Mouse (Mus musculus): ENCODE measurements around the gene Casp14. TPM values are rescaled to one million over a fixed set of nuclear protein-coding genes. Genes with fewer than 3 reads are reported as not detected.

Casp14 gene
- polyA plus RNA-seq (2015; fragmentation: Nextera tagmentation; extraction: Ambion mirVana): 23.5 and 37.2 TPM in 2 replicates

DNA sequence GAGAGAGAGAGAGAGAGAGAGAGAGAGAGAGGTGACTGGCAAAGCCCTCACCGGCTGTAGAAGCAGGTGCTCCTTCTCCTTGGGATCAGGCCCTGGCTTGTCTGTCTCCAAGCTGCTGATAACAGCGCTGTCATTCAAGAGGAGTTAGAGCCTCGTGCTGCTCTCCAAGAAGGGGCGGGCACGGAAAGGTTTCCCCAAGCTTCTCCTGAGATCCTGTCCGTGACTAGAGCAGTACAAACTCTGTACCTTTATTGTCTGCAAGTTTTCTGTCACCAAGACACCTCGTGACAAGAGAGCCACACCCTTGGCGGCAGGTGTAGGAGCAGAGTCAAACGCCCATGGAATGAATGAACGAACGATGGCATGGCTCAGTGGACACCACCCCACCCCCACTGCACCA, at the start of gene Casp14:
Casp14 (minus strand) TSS at position 239 of the 400 bp plus-strand sequence.
- ATAC-seq (ENCODE audit: insufficient number of reproducible peaks, low FRiP score, low TSS enrichment, low read depth): no peak
- H3K27me3 ChIP-seq: no peaks in the 10 kb centered on the region
- no peaks in the 10 kb centered on the region for H3K9me3 ChIP-seq (replicated peaks)
- peak within 1 kb of the TSS; percentile 7 for H3K27ac ChIP-seq (replicated peaks)
- 57% methylated on average over 11 of the region's 11 CpGs for WGBS
- no peak within 1 kb of the TSS for H3K9ac ChIP-seq
- H3K36me3 ChIP-seq: no peaks in the 10 kb centered on the region
- no peak within 1 kb of the TSS for H3K4me3 ChIP-seq (replicated peaks)
- no peaks in the 10 kb centered on the region for H3K4me1 ChIP-seq
- H3K4me2 ChIP-seq (replicated peaks): no peak within 1 kb of the TSS

DNA sequence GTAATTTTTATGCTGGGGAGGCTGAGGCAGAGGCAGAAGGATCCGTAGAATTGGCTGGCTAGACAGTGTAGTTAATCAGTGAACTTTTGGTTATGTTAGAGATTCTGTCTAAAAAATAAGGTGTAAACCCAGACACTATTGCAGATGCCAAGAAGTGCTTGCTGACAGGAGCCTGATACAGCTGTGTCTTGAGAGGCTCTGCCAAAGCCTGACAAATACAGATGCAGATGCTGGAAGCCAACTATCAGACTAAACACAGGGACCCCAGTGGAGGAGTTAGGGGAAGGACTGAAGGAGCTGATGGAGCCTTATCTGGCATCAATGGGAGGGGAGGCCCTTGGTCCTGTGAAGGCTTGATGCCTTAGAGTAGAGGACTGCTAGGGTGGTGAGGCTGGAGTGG, 47.5 kb upstream of the Casp14 start:
- Histone ChIP-seq H3K4me2 (replicated peaks) (no peak overlapping the region), H3K9ac (no peak overlapping the region), H3K36me3 (no peaks in the 10 kb centered on the region), H3K27ac (replicated peaks) (no peak overlapping the region), H3K4me1 (no peaks in the 10 kb centered on the region), H3K9me3 (replicated peaks) (peaks cover 3% of the 10 kb centered on the region; the same call in 1 of the 2 replicates), H3K4me3 (replicated peaks) (no peak overlapping the region), H3K27me3 (no peaks in the 10 kb centered on the region)
- 83% methylated on average over 1 of the region's 1 CpGs for WGBS
- ATAC-seq (ENCODE audit: insufficient number of reproducible peaks, low FRiP score, low TSS enrichment, low read depth): no peak

DNA sequence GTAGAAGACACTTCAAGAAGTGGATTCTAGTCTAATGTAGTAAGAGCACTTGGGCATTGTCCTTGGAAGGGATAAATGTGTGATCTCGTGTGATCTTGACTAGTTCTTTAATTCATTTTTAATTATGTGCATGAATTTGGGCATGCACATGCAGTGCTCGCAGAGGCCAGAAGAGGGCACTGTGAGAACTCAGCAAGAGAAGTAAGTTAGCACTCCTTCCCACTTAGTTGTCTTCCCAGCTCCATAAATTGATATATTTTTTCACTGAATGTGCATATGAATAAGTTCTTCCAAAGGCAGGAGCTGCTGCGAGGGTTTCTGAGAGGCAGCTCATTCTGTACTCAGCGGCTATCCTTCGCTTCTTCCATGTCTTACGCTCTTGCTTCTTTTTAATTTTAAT, 37.9 kb upstream of the Casp14 start:
- H3K9ac ChIP-seq: no peak overlapping the region
- H3K9me3 ChIP-seq (replicated peaks): no peaks in the 10 kb centered on the region
- no peaks in the 10 kb centered on the region for H3K36me3 ChIP-seq
- no peak overlapping the region for H3K4me2 ChIP-seq (replicated peaks)
- ATAC-seq (ENCODE audit: insufficient number of reproducible peaks, low FRiP score, low TSS enrichment, low read depth): no peak
- no peak overlapping the region for H3K4me3 ChIP-seq (replicated peaks)
- WGBS: 30% methylated on average over 6 of the region's 6 CpGs
- H3K4me1 ChIP-seq: peaks cover 12% of the 10 kb centered on the region; the same call in 1 of the 2 replicates
- no peak overlapping the region for H3K27ac ChIP-seq (replicated peaks)
- H3K27me3 ChIP-seq: no peaks in the 10 kb centered on the region

DNA sequence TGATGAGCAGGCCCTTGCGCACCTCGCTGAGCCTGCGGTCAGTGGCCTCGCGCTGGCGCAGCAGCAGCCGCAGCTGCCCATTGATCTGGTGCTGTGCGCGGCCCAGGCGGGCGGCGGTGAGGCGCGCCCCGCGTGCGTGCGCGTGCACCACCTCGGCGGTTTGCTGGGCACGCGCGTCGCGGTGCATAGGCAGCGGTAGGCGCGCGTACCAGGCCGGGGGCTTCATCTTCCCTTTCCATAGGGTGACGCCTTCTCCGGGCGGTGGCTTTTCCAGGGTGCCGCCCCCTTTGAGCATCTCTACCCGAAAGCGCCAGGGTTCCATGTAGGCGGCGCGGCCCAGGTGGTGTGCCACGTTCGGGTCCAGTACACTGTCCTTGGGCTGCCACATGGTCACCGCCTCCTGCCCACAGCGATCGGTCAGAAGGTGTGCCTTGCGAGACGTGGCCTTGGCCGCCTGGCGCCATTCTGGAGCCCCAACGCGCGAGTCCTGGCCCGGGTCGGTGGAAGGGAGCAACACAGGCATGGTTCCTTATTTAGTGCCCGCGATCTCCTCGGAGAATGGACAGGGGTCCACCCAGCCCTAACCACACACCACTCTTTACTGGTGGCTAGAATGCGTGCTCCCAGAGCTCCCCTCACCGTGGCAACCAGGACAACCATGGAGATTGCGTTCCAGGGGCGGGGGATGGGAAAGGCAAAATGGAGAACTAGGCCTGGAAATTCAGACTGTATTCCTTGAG, 34.5 kb upstream of the Casp14 start, which contains the start of gene Ccdc105:
Ccdc105 (minus strand) TSS at position 614 of the 740 bp plus-strand sequence.
- peak; percentile 90 for ATAC-seq (ENCODE audit: insufficient number of reproducible peaks, low FRiP score, low TSS enrichment, low read depth)
- H3K27me3 ChIP-seq: no peaks in the 10 kb centered on the region
- peak within 1 kb of the TSS; percentile 55; the same call in 1 of the 2 replicates for H3K27ac ChIP-seq (replicated peaks)
- H3K36me3 ChIP-seq: no peaks in the 10 kb centered on the region
- peak within 1 kb of the TSS; percentile 87 for H3K4me2 ChIP-seq (replicated peaks)
- WGBS: 1% methylated on average over 61 of the region's 61 CpGs
- peak within 1 kb of the TSS; percentile 53; the same call in 1 of the 2 replicates for H3K9ac ChIP-seq
- no peaks in the 10 kb centered on the region for H3K9me3 ChIP-seq (replicated peaks)
- peaks cover 16% of the 10 kb centered on the region for H3K4me1 ChIP-seq
- H3K4me3 ChIP-seq (replicated peaks): peak within 1 kb of the TSS; percentile 56

DNA sequence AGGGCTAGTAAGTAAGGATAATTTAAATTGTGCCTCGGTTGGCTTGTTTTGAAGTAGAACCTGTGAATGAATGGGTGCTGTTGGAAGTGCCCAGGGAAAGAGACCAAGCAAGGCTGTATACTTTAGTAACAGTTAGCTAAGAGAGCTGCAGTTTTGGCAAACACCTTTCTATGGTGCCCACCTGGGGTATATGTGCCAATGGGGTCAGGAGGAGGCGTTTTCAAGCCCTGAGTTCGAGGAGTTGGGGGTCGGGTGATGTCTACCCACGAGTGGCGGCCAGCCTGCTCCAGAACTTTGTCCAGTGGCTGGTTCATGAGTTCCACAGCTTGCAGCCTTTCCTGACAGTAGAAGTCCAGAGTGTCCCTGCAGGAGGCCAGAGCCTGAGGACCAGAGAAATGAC, 30.9 kb upstream of the Casp14 start:
- Histone ChIP-seq H3K27ac (replicated peaks) (no peak overlapping the region), H3K9me3 (replicated peaks) (no peaks in the 10 kb centered on the region), H3K27me3 (no peaks in the 10 kb centered on the region), H3K9ac (no peak overlapping the region), H3K4me2 (replicated peaks) (no peak overlapping the region), H3K36me3 (no peaks in the 10 kb centered on the region), H3K4me3 (replicated peaks) (no peak overlapping the region), H3K4me1 (peaks cover 23% of the 10 kb centered on the region)
- WGBS: 81% methylated on average over 6 of the region's 6 CpGs
- no peak for ATAC-seq (ENCODE audit: insufficient number of reproducible peaks, low FRiP score, low TSS enrichment, low read depth)

DNA sequence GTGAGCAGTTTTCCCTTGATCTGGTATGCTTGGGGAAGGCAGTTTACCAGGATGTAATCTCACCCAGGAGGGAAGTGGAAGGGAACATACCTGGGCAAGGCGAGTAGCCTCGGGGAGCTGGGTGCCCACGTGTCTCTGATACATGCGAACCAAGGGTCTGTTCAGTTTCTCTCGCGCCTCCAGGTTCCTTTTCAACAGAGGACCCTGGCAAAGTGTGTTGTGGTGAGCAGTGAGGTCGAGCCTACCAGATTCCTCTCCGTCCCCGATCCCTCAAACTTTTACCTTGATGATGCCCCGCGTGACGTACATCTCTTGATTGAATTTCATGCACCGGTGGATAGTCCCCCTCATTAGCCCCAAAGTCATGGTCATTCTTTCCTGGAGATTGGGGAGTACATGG, 30.1 kb upstream of the Casp14 start:
- 78% methylated on average over 13 of the region's 13 CpGs for WGBS

DNA sequence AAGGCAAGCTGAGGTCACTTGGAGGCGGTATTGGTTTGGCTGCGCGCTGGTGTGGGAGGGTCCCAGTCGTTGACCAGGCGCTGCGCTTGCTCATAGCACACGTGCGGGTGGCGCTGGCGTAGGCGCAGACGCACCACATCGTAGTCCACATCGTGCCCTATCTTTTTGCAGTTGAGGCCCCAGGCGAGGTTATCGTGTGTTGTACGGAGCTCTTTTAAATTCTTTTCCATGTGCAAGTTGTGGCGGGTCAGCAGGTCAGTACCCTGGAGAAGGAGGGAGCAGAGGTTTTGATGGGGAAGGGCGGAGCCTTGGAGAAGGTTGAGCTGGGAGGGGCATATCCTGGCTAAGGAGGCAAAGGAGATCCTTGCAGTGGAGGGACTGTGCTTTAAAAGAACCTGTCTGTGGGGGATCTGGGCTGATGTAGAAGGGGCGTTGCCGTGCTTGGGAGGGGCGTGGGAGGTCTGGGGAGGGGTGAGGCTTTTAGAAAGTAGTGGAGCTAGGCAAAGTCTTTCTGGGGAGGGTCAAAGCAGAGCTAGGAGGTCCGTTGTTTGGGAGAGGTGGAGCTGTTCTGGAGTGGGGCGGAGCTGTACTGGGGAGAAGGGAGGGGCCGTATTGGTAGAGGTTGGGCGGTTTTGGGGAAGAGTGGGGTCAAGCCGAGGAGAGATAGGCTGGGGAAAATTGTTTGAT, 29.1 kb upstream of the Casp14 start:
- WGBS: 3% methylated on average over 27 of the region's 27 CpGs
- H3K4me2 ChIP-seq (replicated peaks): peak overlapping the region; percentile 61
- ATAC-seq (ENCODE audit: insufficient number of reproducible peaks, low FRiP score, low TSS enrichment, low read depth): peak; percentile 73
- H3K27me3 ChIP-seq: no peaks in the 10 kb centered on the region
- no peak overlapping the region for H3K27ac ChIP-seq (replicated peaks)
- H3K36me3 ChIP-seq: no peaks in the 10 kb centered on the region
- 0 out of 2 replicates have a peak overlapping the region, but pooled peaks have one; percentile 4 for H3K9ac ChIP-seq
- no peaks in the 10 kb centered on the region for H3K9me3 ChIP-seq (replicated peaks)
- peak overlapping the region; percentile 34 for H3K4me3 ChIP-seq (replicated peaks)
- peaks cover 18% of the 10 kb centered on the region for H3K4me1 ChIP-seq

More for the DNA sequence above, 30.1 kb upstream of the Casp14 start:
- Histone ChIP-seq H3K4me3 (replicated peaks) (no peak overlapping the region), H3K27me3 (no peaks in the 10 kb centered on the region), H3K9ac (no peak overlapping the region), H3K4me2 (replicated peaks) (no peak overlapping the region), H3K4me1 (peaks cover 23% of the 10 kb centered on the region), H3K9me3 (replicated peaks) (no peaks in the 10 kb centered on the region), H3K36me3 (no peaks in the 10 kb centered on the region), H3K27ac (replicated peaks) (no peak overlapping the region)
- ATAC-seq (ENCODE audit: insufficient number of reproducible peaks, low FRiP score, low TSS enrichment, low read depth): no peak

DNA sequence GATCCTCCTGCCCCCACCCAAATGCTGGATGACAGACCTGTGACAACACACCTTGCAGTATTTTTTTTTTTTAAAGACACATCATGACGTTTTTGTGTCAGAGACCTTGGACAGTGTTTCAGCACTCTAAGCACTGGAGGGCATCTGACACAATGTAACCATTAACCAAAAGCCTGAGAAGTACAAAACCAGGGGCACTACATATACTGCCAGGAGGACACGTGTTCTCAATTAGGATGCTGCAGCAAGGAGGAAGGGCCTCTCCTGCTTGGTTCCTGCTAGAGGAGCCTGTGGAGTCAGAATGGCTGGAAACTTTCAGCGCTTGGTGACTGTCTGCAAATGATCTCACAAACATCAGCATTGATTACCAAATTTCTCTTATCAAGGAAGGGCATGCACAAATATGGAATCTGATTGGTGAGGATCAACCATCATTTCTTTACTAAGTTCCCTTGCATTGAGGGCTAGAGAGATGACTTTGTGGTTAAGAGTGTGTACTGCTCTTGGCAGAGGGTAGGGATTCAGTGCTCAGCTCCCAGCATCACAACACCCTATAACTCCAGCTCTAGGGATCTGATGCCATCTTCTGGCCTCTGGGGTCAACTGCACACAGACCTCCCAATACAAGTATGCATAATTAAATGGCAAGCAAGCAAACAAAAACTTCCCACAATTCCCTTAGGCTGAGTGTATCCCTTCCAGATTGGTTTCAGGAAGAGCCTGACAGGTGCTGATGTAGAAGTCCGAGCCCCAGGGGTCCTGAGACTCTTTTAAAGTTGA, 27.5 kb upstream of the Casp14 start:
- H3K27ac ChIP-seq (replicated peaks): no peak overlapping the region
- H3K9me3 ChIP-seq (replicated peaks): no peaks in the 10 kb centered on the region
- H3K9ac ChIP-seq: no peak overlapping the region
- no peaks in the 10 kb centered on the region for H3K27me3 ChIP-seq
- peaks cover 13% of the 10 kb centered on the region for H3K4me1 ChIP-seq
- H3K4me3 ChIP-seq (replicated peaks): no peak overlapping the region
- H3K4me2 ChIP-seq (replicated peaks): no peak overlapping the region
- 26% methylated on average over 4 of the region's 4 CpGs for WGBS
- ATAC-seq (ENCODE audit: insufficient number of reproducible peaks, low FRiP score, low TSS enrichment, low read depth): no peak
- no peaks in the 10 kb centered on the region for H3K36me3 ChIP-seq

DNA sequence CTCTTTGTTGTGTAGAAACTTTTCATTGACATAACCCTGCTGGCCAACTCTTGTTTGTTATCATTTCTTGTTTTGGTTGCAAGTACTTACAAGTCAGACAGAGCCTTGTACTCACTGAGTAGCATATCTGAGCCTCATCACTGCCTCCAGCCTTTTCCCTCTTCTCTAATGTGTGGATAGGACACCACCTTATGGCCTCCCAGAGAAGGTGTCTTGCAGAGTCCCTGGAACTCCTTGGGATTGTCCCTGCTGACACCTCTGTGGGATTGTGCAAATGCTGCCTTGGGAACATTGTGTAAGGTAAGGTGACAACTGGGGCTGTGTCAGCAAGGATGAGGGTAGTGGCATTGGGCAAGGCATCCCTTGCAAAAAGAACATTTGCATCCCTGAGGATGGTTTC, 25.6 kb upstream of the Casp14 start:
- no peaks in the 10 kb centered on the region for H3K27me3 ChIP-seq
- ATAC-seq (ENCODE audit: insufficient number of reproducible peaks, low FRiP score, low TSS enrichment, low read depth): 0 out of 2 replicates have a peak, but pooled peaks have one; percentile 9
- no peak overlapping the region for H3K9ac ChIP-seq
- H3K27ac ChIP-seq (replicated peaks): no peak overlapping the region
- H3K4me3 ChIP-seq (replicated peaks): no peak overlapping the region
- no peaks in the 10 kb centered on the region for H3K9me3 ChIP-seq (replicated peaks)
- no peaks in the 10 kb centered on the region for H3K36me3 ChIP-seq
- H3K4me1 ChIP-seq: peaks cover 13% of the 10 kb centered on the region
- no peak overlapping the region for H3K4me2 ChIP-seq (replicated peaks)

DNA sequence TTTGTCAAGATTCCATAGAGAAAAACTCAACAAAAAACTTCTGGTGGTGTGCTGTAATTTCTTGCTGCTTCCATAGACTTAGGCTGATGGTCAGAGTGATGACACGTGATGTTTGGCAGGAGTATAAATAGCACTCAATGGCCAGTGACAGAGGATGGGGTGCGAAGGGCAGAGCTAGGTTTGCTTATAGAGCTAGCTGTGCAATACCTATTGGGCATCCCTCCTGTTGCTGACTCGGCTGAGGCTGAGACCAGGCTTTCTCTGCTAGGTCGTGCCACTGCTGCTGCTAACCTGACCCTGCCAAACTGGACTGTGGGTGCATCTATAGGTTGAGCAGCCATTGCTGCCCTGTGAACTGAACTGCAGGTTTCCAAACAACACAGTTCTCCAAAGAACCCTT, 21.7 kb upstream of the Casp14 start:
- Histone ChIP-seq H3K4me1 (no peaks in the 10 kb centered on the region), H3K9me3 (replicated peaks) (no peaks in the 10 kb centered on the region), H3K36me3 (no peaks in the 10 kb centered on the region), H3K27me3 (no peaks in the 10 kb centered on the region), H3K4me2 (replicated peaks) (no peak overlapping the region), H3K27ac (replicated peaks) (no peak overlapping the region), H3K9ac (no peak overlapping the region), H3K4me3 (replicated peaks) (no peak overlapping the region)
- WGBS: 79% methylated on average over 4 of the region's 4 CpGs
- no peak for ATAC-seq (ENCODE audit: insufficient number of reproducible peaks, low FRiP score, low TSS enrichment, low read depth)

DNA sequence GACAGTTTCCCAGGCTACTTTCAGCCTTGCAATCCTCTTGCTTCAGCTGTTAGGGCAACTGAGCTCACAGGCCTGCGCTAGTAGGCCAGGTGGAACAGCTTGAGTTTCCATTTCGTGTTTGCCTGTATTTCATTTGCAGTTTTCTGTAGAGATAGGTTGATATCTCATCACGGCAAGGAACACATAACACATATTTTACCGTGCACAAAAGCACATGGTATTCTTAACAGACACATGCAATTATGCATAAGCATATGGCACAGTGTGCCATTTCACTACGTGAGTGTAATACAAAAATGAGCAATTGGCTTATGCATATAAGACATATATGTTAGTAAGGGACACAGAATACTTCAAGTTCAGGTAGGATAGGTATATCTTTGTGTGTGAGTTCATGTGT, 9.8 kb upstream of the Casp14 start:
- no peak for ATAC-seq (ENCODE audit: insufficient number of reproducible peaks, low FRiP score, low TSS enrichment, low read depth)
- Histone ChIP-seq H3K4me2 (replicated peaks) (no peak overlapping the region), H3K4me1 (no peaks in the 10 kb centered on the region), H3K4me3 (replicated peaks) (no peak overlapping the region), H3K9ac (no peak overlapping the region), H3K27me3 (no peaks in the 10 kb centered on the region), H3K36me3 (no peaks in the 10 kb centered on the region), H3K9me3 (replicated peaks) (no peaks in the 10 kb centered on the region), H3K27ac (replicated peaks) (no peak overlapping the region)
- 81% methylated on average over 5 of the region's 5 CpGs for WGBS

Measured in embryonic facial prominence, embryonic 15.5 days (tissue).